Mouse (Mus musculus): ENCODE measurements around the gene Borcs8.

Gene Borcs8

DNA sequence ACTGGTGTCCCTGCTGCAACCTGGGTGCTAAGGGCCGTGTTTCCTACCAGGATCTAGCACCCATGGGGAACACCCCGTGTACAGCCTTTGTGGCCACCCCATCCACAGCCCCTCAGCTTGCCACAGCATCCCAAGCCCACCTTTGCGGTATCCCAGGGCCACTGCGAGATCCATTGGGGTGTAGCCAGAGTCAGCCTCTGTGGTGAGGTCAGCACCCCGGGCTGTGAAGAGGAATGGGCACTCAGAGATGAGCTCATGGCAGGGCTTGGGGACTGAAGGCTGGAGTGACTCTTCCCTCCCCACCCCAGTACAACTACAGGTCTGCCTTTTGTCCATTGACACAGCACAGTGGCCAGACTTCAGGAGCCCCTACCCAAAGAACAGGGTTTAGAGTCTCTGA lies 5.2 kb upstream of the Borcs8 start:
- no peak for DNase-seq (ENCODE audit: low spot score)

DNA sequence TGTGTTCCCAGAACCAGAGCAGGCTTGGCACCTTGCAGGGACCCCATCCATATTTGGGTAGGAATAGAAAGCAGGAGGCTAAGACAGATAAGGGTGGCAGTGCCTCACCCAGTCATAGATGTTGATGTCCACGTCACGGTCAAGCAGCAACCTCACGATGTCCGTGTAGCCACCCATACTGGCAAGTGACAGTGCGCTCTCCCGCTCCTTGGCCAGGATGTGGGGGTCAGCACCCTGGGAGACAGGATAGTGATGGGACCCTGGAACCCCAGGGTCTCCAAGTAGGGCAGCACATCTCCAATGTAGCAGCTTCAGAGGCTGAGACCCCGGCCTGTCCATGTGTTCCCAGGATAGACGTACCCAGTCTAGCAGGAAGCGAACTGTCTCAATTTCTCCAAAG lies 4.4 kb upstream of the Borcs8 start:
- DNase-seq (ENCODE audit: low spot score) = no peak

DNA sequence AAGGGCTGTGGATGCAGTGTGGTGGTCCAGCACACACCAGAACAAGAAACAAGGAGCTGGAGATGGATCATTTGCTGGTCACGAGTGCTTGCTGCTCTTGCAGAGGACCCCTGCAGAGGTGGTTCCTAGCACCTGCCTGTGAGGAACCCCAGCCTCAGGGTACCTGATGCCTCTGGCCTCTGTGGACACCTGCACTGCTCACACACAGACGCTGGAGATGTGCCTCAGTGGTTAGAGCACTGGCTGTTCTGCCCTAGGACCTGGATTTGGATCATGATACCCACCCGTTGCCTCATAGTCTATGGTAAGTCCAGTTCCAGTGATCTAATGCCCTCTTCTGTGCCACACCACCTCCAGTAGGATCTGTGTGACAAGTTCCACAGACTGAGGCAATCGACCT lies 2.7 kb upstream of the Borcs8 start:
- DNase-seq (ENCODE audit: low spot score) = no peak

DNA sequence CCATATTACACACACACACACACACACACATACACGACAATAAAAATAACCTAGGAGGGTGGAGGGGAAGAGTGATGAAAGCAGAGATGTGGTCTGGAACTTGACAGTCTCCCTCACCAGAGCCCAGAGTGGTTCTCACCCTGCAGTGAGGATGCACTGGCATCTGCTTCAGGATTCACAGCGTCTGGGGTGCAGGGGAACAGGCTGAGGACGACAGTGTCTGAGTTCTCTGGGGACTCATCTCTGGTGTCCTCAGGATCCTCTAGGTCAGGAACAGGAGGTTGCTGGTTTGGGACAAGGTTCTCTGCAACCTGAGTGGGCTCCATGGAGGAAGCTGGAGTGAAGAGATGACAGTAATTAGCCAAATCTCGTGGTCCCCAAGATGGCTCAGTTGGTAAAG lies 1.4 kb upstream of the Borcs8 start:
- no peak for DNase-seq (ENCODE audit: low spot score)

DNA sequence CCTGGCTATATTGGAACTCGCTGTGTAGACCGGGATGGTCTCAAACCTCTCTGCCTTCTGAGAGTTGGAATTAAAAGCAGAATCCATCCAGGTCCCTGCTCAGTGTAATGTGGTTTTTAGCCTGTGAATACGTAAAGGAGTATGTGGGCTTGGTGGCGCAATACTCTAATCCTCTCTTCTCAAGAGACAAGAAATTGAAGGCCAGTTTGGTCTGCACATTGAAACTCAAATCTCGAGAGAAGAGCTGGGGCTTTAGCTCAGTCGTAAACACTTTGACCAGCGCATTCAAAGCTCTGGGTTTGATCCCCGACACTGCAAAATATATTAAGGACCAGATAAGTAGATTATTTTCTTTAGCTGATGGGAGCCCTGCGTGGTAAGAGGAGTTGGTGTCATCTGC lies 682 bp downstream of the Borcs8 start:
- no peak for DNase-seq (ENCODE audit: low spot score)

DNA sequence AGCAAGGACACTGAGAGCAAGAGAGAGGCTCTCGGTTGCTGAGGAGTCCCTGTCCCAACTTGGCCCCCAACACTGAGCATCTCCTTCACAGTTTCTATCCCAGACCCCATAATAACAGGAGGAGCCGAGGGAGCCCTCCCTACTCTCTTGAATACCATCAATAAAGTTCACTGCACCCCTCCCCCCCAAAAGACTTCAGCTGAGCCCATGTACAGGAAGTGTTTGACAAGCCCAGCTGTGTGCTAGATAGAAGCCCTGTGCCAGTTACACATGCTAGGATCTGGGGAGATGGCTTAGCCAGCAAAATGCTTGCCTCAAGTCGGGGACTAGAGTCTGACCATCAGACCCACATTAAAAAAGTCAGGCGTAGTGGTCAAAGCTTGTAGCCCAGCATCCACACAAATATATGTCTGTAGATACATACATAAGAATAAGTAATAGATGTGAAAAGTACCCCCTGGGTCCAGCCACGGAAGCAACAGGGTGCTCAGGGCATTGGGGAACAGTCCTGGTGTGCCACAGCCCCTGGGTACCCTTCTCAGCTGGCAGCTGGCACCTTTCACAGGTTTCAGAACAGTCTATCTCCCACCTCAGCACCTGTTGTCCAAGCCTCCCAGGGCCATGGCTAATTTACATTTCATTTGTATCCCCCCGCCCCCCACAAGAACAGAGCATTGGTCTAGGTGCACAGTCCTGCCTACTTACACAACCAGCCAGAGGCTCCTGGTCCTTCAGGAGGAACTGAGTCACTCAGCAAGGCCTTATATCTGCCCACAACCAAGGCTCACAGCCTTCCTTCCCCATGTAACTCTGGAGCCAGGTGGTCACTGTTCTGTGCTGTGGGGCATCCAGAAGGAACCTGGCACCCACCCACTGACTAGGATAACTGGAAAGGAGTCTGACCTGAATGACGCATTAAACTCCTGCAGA lies 8.6 kb downstream of the Borcs8 start:
- no peak for DNase-seq (ENCODE audit: low spot score)

DNA sequence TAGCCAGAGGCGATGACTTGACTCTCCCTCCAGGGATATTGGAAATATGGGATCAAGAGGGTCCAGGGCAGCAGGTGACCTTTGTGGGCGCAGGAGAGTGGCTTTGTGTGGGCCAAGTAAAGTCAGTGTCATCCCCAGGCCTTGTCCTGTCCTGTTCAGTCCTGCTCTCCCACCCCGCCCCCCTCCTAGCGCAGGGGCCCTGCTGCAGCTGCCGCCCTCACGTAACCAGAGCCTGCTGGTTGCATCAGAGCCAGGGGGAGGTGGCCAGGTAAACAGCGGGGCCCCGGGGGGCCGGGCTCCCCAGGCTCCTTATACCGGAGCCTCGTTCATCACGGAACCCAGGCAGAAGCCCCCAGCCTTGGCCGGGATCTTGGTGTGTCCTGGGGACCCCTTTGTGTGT lies 10.9 kb downstream of the Borcs8 start:
- no peak for DNase-seq (ENCODE audit: low spot score)

DNA sequence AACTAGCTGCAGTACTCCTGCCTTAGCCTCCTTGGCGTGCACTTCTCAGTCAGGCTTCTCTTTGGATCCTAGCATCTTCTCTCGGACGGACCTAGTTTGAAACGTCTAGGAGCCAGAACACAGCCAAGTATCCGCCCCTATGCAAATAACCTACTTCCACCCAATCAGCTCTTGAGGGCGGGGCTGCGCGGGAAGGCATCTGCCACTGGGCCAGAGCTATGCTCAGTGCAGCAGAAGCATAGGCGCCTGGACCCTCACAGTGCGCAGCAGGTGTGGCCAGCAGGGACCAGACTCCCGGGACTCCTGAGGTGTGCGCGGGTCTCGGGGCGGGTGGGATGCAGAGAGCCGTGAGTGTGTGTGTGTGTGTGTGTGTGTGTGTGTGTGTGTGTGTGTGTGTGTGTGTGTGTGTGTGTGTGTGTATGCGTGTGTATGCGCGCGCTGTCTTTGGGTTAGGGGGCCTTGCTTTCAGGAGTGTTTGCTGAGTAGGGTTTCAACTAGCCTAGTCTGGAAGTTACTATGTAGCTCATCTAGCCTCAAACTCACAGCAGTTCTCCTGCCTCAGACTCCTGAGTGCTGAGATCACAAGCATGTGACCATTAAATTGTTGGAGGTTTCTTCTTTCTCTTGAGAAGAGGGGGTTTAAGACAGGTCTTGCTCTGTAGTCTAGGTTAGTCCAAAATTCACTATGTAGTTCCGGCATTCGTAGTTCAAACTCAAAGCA lies 13.4 kb downstream of the Borcs8 start:
- peak; percentile 77 for DNase-seq (ENCODE audit: low spot score)

DNA sequence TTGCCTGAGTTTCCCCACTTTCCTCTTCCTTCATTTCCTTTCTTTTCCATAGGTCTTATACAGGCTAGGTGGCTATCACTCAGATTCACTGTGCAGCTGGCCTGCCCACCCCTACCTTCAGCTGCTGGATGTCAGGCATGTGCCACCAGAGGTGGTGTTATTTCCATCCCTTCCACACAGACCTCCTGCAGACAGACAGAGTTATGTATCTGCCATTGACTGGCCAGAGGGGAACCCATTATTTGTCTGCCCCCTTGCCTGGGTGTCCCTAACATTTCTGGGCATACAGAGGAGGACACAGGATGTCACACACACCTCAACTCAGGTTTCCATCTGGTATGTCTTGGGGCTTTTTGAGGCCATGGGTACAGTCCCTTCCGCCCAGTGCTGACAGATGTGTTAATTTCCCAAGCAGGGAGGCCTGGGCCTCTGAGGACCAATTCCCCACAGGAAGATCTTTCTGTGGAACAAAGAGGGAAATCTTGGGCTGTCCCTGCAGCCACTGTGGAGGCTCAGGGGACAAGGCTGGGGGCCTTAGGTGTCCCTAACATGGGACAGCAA lies 18.0 kb downstream of the Borcs8 start:
- no peak for DNase-seq (ENCODE audit: low spot score)

DNA sequence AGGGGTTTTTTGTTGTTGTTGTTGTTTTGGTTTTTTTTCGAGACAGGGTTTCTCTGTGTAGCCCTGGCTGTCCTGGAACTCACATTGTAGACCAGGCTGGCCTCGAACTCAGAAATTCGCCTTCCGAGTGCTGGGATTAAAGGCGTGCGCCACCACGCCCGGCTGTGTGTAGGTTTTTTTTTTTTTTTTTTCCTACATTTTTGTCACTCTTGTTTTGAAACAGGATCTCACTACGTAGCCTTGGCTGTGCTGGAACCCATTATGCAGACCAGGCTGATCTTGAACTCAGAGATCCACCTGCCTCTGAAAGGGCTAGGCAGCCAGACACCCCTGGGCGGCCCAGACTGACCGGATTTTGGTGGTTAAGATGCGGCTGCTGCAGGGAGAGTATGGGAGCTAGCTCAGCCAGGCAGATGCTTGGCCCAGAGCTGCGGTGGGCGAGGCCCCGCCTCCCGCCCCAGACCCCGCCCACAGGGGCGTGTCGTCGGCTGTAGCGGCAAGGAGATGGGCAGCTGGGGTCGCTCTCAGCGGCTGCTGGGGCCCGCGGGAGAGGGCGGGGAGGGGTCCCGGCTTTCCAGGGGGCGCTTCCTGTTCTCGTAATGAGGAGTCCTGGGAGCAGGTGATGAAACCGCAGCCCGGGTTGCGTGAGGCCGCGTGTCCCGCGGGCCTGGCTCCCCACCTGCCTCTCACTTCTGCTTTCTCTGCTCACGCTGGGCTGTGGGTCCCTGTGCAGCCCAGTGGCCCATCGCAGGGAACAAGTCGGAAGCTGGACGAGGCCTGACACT lies 19.0 kb downstream of the Borcs8 start:
- peak; percentile 53 for DNase-seq (ENCODE audit: low spot score)

DNA sequence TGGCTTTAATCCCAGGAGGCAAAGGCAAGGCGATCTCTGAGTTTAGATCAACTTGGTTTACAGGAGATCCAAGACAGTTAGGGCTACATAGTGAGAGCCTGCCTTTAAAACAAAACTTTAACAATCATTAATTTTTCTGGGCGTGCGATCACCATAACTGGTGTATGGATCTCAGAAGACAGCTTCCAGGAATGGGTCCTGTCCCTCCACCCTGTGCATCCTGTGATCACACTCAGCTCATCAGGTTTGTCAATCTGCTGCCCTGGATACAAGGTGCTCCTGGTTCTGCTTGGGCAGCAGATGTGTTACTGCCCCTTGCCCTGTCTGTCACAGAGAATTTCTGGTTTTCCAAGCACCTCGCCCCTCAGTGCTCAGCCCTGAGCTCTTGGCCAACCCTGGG lies 19.9 kb downstream of the Borcs8 start:
- no peak for DNase-seq (ENCODE audit: low spot score)

DNA sequence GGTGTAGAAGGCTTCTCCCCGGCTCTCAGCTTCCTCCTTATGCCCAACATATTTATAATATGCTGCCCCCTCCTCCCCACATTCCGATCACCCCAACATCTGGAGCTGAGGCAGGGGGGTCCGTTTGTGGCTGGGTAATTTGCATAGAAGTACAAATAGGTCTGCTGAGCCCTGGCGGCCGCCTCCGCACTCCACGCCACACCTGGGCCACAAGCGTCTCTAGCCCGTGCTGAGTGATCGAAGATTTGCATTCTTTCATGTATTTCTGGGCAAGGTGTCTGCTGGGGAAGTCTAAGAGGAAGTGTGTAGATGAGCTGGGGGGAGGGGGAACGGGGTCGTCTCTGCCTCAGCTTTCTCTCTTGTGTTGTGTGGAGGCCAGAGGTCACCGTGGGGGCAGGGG lies 20.7 kb downstream of the Borcs8 start:
- DNase-seq (ENCODE audit: low spot score) = no peak

DNA sequence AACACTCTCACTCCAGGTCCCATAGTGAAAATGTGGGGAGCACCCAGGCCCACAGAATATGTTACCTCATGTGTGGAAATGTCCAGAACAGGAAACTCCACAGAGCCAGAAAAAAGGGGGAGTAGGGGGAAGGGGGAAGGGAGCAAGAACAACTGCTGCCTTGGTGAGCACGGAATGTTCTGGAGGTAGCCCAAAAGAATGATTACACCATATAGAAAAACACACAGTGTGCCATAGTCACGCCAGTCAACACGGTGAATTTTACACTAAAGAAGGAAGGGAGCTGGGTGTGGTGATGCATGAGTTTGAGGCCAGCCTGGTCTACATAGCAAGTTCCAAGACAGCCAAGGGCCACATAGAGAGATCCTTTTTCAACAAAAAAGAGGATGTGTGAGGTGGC lies 24.0 kb downstream of the Borcs8 start:
- DNase-seq (ENCODE audit: low spot score) = no peak

DNA sequence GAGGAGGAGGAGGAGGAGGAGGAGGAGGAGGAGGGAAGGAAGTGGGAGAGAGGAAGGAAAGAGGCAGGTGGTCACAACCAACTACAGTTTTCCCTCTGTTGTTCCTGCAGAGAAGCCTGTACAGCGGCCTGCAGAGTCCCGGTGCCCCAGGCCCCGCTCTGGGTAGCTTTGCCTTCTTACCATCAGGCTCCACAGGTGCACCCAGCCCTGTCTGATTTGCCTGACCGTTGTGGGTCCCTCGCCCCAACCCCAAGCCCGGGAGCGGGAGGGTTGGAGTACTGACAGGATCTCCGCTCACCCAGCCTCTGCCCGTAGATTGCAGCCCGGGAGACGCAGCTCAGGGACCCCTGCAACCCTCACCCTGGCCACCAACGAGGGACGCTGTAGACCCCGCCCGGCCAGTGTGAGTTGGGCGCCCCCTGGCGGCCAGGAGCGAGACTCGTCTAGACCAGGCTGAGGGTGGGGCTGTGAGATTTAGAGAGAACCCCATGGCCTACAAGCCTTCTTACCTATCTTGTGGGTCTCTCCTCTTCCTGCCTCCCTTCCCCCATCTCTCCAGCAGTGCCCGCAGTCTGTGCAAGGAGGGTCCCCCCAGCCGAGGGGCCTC lies 27.3 kb downstream of the Borcs8 start:
- DNase-seq (ENCODE audit: low spot score) = peak; percentile 56

DNA sequence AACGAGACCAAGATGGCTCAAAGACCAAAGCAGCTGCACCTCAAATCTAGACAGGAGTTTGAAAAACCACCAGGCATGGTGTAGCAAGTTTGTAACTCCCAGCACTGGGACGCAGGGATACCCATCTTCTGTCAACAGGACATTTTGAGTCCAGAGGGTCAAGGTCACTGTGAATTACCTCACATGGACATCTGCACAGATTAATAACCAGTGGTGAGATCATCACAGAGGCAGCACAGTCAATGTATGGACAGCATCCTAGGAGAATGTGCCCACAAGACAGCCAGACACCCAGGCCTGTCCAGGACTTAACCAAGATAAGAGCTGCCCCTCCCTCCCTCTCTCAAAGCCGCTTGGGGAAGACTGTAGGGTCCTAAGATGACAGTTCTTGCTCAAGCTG lies 30.8 kb downstream of the Borcs8 start:
- no peak for DNase-seq (ENCODE audit: low spot score)

DNA sequence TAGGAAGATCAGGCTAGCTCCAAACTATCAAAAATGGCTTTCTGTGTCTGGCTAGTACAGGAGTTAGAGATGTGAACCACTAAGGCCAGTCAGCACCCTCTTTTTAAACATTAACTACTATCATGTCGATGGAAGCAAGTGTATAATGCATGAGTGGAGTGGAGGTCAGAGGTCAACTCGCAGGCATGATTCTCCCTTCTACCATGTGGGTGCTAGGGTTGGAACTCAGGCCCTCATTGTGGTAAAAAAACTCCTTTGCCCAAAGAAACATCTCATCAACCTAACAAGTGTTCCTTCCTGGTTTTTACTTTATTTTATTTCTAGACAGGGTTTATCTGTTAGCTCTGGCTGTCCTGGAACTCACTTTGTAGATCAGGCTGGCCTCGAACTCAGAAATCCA lies 31.4 kb downstream of the Borcs8 start:
- DNase-seq (ENCODE audit: low spot score) = no peak

DNA sequence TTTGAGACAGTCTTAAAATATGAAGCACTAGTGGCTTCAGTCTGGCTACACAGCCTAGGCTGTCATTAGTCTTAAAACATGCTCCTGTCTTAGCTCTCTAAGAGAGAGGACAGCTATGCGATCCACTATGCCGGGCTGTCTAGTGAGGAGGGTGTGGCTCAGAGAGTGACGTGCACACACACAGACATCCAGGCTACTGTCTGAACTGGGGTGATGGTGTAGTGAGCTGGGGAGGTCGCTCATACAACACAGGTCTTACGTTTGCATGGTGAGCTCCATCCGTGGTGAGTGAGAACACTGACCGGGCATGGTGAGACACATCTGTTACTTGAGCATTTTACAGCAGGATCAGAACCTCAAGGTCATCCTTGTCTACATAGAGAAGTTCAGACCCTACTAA lies 31.9 kb downstream of the Borcs8 start:
- no peak for DNase-seq (ENCODE audit: low spot score)

DNA sequence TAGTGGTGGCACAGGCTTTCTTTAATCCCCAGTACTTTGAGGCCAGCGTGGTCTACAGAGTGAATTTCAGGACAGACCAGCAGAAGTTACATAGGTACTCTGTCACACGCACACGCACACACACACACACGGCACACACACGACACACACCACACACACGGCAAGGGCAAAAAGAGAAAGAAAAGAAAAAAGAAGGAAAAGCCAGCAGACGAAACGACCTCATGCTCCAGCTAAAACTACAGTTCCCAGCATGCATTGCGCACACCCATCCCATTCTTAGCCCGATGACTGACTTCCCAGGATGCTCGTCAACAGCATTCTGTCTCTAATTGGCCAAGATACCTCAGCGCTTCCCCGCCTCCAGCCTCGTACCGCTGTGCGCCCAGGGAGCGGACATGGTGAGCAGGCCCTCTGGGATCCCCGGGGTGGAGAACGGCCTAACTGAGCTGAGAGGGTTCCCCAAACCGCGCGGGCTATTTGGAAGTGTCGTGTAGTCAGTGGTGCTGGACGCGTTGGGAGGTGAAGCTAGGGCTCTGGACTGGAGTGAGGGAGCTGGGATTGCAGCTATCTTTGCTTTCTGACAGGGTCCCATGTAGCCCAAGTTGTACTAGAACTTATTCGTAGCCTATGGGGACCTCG lies 32.9 kb downstream of the Borcs8 start, which contains the start of gene Tmem161a:
Tmem161a (plus strand) TSS at position 314 of the 639 bp plus-strand sequence.
- peak; percentile 95 for DNase-seq (ENCODE audit: low spot score)

DNA sequence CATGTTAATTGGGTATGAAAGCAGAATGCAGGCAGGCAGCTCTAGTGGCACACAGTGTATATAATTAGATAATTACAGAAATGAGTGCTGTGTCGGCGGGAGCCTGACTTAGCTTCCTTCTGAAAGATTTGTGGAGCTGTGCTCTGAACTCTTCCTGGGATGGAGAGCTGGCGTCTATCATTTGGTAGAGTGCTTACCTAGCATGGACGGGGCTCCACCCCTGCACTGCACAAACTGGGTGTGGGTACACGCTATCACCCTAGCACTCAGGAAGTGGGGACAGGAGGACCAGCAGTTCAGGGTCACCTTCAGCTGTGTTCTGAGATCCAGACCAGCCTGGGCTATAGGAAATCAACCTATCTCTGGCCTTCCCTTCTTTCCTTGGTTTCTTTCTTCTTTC lies 34.0 kb downstream of the Borcs8 start:
- no peak for DNase-seq (ENCODE audit: low spot score)

DNA sequence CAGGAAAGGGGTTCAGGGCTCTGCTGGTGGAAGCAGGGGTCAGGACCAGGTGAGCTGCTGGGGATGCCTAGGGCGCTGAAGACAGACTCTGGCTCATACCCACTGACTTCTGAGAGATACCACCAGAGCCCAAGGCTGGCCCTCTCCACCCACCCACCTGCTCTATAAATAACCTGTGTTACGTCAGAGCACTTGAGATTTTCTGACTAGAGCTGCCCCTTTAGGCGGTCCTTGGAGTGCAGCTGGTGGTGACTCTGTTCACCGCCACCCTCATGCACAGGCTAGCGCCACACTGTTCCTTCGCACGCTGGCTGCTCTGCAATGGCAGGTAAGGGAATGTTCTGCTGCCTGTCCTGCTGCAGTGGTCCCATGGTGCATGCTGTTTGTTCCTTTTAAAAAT lies 34.8 kb downstream of the Borcs8 start:
- DNase-seq (ENCODE audit: low spot score) = no peak

DNA sequence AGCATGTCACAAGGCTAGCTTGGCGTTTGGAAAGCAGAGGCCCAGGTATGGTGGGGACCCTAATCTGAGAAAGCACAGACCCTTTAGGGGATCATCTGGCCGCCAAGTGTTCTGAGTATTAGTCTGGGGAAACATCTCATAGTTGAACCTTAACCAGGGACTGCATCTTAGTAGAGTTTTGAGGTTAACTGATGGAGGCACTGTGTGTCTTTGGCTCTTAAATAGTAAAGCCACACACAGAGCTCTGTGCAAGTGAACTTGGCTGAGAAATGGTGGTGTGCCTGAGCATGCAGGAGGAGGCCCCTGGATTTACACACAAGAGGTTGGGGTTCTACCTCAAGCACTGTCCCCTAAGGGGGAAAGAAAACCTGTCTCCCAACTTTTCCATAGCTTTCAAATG lies 38.9 kb downstream of the Borcs8 start:
- DNase-seq (ENCODE audit: low spot score) = no peak
